Mouse (Mus musculus) heart, postnatal 36 days (tissue): ENCODE data around the gene Olfm2. TPM values are rescaled to one million over a fixed set of nuclear protein-coding genes. Genes with fewer than 3 reads are reported as not detected.

Experiments
- DNase-seq, 2 experiments: peaks; one replicate each; pipeline ENCODE4 v3.0.0; 2021 to 2022
- intact Hi-C: fragments of 180-260 bp; cut with DNase I; formaldehyde crosslinking; loops from one replicate; pipeline ENCODE4 v1.15.1; 2025
- total RNA-seq, 2 experiments: library from RNA; stranded (reverse); gene quantifications; 2 replicates each; pipeline ENCODE4 v1.2.3; 2021

The Olfm2 gene
- total RNA-seq, 2 experiments from 2014 or later, result 0.19 to 0.31 TPM

DNA sequence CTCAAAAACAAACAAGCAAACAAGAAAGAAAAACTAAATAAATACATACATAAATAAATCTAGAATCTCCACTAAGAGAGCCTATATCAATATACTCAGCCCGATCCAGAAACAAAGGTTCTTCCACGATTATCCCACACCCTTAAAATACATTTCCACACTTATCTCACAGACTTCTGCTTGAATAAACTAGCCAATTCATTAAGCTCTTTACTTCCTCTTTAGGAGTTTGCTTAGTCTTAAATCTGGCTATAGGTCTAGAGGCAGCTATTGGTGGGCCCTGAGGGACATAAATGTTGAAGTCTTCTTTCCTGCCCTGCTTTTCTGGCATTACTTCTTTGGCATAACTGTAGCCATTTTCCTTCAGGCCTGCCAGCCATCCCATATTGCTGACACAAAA lies 114.8 kb downstream of the Olfm2 start:
- DNase-seq, result no peak
- intact Hi-C loops, result no loop called here

Other genes with a start within 250 kb of the Olfm2 start
- gene Zfp266, start 224.9 kb downstream of the Olfm2 start, total RNA-seq, result 10 to 100 TPM; 24.3 to 27.4 TPM
- 1 to 10 TPM; 5.7 to 7.0 TPM for gene Zfp846, start 165.1 kb downstream of the Olfm2 start, total RNA-seq
- 100 to 1,000 TPM; 219 to 255 TPM for gene Ubl5, start 103.5 kb downstream of the Olfm2 start, total RNA-seq
- 10 to 100 TPM; 10.1 to 10.2 TPM for gene Fbxl12, start 101.6 kb downstream of the Olfm2 start, total RNA-seq
- 10 to 100 TPM; 17.5 to 19.0 TPM for gene Pin1, start 94.3 kb downstream of the Olfm2 start, total RNA-seq
- 10 to 100 TPM; 17.2 to 22.0 TPM for gene Col5a3, start 68.7 kb upstream of the Olfm2 start, total RNA-seq
- not detected for gene Rdh8, start 72.2 kb upstream of the Olfm2 start, total RNA-seq
- 1 to 10 TPM; 4.2 to 4.6 TPM for gene A230050P20Rik, start 122.3 kb upstream of the Olfm2 start, total RNA-seq
- gene Angptl6, start 133.4 kb upstream of the Olfm2 start, total RNA-seq, result 1 to 10 TPM; 3.9 to 4.0 TPM
- gene Ppan, start 141.8 kb upstream of the Olfm2 start, total RNA-seq, result 1 to 10 TPM; 5.8 to 8.7 TPM
- 100 to 1,000 TPM; 104 to 117 TPM for gene Eif3g, start 152.3 kb upstream of the Olfm2 start, total RNA-seq
- gene Dnmt1, start 213.5 kb upstream of the Olfm2 start, total RNA-seq, result 10 to 100 TPM; 13.0 to 13.6 TPM
- gene S1pr2, start 230.4 kb upstream of the Olfm2 start, total RNA-seq, result 1 to 10 TPM; 3.9 to 5.1 TPM